Mouse (Mus musculus): ENCODE measurements around the gene Ctsa.
"Not testable (repeated sequence)": the region's sequence is repeated elsewhere in the genome, so short reads cannot be mapped to it uniquely, and the experiment has no call there.

DNA sequence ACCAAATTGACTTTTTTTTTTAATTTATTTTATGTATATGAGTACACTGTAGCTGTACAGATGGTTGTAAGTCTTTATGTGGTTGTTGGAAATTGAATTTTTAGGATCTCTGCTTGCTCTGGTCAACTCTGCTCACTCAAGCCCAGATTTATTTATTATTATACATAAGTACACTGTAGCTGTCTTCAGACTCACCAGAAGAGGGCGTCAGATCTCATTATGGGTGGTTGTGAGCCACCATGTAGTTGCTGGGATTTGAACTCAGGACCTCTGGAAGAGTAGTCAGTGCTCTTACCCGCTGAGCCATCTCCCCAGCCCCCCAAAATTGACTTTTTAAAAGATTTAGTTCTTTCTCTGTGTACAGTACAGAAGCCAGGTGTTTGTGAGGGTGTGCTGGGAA, 43.0 kb downstream of the Ctsa start:
- TF ChIP-seq CTCF (IDR thresholded peaks at IDR 0.05; ENCODE audit: extremely low read depth, insufficient read depth, insufficient read length, insufficient replicate concordance); POLR2A (IDR thresholded peaks at IDR 0.05; ENCODE audit: low read depth, low read length): not testable (repeated sequence)
